Mouse (Mus musculus): ENCODE measurements around the gene Itgav.

GRCm38 (mm10) chr2:83768311-83769047, 44.3 kb downstream of the Itgav start:
- TF ChIP-seq POLR2A (IDR thresholded peaks at IDR 0.05; ENCODE audit: low read depth, low read length) (no peak), CTCF (IDR thresholded peaks at IDR 0.05; ENCODE audit: extremely low read depth, insufficient read depth, insufficient read length, insufficient replicate concordance) (no peak)
